Mouse (Mus musculus): Measurements from ENCODE around the gene Hmg20a.

The Hmg20a gene

DNA sequence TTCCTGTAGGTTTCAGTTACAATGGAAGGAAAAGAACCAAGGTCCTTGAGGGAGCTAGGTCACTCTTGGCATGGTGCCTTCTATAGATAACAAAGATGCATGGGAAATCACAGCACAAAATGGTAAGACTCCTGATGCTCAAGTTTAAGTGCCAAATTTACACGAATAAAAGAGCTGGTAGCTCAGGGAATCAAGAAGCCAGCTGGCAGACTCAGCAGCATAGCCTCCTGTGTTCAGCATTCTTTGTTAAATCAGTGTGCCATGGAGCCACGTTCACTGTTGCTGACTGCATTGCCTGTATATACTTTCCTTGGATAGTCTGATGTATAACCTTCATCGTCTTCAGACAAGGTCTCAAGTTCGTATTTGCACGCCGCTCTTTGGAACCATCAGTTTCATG is 33.2 kb downstream of the Hmg20a start:
- peak; percentile 32 to 33 for DNase-seq

- DNase-seq = no peak
These were observed 34.8 kb downstream of the Hmg20a start for GRCm38 (mm10) chr9:56453038-56453815.

GRCm38 (mm10) chr9:56456426-56456825 is 38.0 kb downstream of the Hmg20a start:
- DNase-seq = no peak

DNA sequence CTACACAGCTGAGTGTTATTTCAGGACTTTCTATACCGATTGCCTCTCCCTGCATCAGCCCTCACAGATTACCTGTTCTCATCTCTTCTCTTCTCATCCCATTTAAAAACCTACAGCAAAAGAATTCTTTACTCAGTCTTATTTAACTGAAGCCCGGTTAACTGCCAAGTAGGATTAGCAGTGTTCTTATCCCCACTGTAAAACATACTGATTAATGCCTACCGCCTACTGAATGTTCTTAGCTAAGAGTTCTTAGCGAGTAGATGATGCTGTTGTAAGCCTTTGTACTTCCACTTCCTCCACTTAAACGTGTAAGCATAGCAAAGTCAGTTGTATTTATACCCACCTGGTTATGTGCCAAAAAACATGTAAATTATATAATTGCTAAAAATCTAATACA is 42.6 kb downstream of the Hmg20a start:
- DNase-seq = no peak

- peak; percentile 23 to 31 for DNase-seq
These were observed 44.2 kb downstream of the Hmg20a start for GRCm38 (mm10) chr9:56462606-56463005.

GRCm38 (mm10) chr9:56463046-56463445 is 44.6 kb downstream of the Hmg20a start:
- no peak for DNase-seq

DNA sequence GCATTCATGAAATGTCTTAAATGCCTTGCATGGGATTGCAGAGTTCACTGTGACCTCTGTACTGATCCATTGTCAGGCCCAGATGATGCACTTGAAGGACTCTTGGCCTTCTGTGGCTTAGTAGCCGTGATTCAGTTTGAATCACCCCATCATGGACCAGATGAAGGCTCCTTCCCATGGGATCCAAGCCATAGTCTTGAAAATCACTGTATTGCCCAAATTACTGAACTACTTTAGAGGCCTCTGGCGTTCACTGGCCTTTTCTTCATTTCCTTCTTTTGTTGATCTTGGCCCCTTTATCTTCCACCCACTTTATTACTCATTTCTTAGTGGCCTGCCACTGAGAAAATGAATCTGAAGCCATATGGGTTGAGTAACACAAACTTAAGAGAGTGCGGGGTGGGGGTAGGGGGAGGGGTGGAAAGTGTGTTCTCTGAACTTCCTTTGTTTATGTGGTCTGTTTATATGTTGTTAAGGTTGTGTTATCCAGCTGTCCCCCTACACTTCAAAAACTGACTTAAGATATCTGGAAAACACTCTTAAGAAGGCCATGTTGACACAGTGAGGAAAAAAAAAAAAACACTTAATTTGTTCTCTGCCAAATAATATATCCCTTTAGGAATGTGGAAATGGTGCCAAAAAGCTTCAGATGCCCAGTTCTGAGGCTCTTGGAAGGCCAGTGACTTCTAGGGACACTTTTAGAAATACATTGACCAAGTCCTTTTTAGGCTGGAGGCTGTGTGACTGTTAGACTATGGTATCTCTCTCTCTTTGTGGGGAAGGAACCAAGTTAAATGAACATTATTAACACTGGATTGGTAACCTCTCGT is 45.5 kb downstream of the Hmg20a start:
- no peak for DNase-seq

- no peak for DNase-seq
These were observed 46.6 kb downstream of the Hmg20a start for GRCm38 (mm10) chr9:56464863-56465654.

GRCm38 (mm10) chr9:56466251-56466650 is 47.8 kb downstream of the Hmg20a start:
- DNase-seq = no peak

GRCm38 (mm10) chr9:56469656-56470055 is 51.2 kb downstream of the Hmg20a start:
- no peak for DNase-seq

GRCm38 (mm10) chr9:56470291-56470690 is 51.9 kb downstream of the Hmg20a start:
- DNase-seq = no peak

- no peak for DNase-seq
These were observed 60.7 kb downstream of the Hmg20a start for GRCm38 (mm10) chr9:56478975-56479647.

DNA sequence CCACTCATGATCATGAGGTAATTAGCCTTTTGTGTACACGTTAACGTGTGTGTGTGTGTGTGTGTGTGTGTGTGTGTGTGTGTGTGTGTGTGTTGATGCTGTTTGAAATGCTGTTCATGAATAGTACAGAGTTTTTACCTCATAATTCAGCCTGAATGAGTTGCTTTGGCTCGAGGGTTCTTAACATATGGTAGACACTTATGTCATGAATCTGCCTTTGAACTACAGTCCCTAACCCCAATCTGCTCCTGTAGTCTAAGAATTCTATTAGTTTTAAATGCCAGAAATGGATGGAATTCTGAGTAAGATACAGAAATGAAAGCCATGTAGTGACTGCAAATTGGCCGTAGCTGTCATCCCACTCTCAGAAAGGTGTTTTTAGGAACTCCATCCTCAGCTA is 64.2 kb downstream of the Hmg20a start:
- no peak for DNase-seq

DNA sequence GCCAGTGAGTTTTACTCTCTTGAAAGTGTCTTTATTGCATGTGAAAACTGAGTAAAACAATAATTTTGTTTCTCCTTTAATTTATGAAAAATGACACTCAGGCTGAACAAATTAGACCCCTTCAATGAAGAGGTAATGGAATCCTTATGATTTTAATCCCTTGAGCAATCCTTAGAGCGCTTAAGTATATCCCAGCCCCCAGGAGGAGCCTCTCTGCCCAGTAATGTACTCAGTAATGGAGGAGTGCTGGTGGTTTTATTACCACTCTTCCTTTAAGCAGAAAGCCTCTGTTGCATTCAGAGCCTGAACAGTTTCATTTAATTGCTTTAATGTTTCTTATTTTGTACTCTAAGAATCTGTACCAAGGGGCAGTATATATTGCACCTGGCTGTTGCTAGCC is 67.0 kb downstream of the Hmg20a start:
- no peak for DNase-seq

DNA sequence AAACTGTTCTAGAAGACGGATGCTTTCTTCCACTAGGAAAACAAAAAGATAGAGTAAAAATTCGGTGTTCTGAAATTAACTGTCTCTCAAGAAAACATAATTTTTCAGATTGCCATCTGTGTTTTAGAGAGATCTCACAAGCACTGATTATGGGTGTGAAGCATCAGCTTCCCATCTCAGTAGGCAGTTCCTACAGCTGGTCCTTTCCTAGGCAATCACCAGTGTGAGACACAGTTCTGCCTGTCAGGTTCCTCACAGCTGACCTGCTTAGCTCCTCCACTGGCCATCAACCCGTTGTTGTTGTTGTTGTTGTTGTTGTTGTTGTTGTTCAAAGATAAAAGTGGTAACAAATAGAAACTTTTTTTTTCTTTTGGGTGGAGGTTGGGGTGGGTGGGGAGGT is 67.7 kb downstream of the Hmg20a start:
- no peak for DNase-seq

DNA sequence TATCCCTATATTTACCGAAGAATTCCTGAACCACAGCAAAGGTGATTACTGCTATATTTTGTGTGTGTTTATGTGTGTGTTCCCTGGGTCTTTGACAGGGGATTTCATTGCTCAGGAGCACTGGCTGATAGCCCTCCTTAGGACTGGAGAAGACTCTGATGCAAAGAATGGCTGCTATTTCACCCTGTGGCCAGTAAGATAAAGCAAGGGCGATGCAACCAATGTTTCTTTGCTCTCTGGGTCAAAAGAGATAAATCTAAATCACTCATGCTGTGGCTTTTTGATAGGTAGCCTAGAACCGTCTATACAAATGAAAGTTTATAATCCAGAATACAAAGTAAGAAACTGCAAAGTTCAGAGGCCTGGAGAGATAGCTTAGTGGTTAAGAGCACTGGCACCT is 69.2 kb downstream of the Hmg20a start:
- no peak for DNase-seq

GRCm38 (mm10) chr9:56492391-56492790 is 74.0 kb downstream of the Hmg20a start:
- DNase-seq = no peak

DNA sequence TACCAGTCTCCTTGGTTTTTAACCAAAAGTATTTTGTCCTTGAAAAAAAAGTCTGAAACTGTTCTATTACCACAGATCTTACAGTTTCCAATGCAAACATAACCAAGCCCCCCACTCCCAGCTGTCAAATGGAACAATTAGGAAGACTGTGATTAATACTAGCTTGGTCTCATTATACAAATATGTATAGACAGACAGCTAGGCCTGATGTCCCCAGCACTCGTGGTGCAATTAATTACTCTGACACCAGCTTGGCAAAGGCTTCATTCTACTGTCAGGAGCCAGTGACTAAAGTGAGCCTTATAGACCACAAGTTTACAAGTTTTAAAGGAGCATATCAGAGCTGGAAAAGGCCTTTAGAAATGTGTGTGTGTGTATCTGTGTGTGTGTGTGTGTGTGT is 74.5 kb downstream of the Hmg20a start:
- no peak for DNase-seq

DNA sequence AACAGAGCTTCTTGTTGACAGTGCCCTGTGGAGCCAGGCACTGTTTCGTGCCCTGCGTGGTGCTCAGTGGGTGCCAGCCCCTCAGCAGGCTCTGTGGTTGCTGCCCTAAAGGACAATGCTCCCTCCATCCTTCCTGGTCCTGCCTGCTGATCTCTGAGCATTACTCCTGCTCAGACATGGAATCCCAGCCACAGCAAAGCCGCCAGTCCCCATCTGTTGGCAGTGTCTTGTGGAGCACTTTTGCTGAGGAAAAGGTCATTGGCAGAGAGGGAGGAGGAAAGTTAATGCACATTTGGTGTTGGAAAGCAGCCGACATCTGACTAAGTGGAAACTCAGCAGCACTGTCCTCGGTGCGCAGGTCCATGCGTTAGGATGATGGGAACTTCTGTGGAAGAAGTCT is 76.7 kb downstream of the Hmg20a start:
- peak; percentile 62 to 73 for DNase-seq

GRCm38 (mm10) chr9:56495795-56496232 is 77.4 kb downstream of the Hmg20a start:
- peak; percentile 63 to 72 for DNase-seq

DNA sequence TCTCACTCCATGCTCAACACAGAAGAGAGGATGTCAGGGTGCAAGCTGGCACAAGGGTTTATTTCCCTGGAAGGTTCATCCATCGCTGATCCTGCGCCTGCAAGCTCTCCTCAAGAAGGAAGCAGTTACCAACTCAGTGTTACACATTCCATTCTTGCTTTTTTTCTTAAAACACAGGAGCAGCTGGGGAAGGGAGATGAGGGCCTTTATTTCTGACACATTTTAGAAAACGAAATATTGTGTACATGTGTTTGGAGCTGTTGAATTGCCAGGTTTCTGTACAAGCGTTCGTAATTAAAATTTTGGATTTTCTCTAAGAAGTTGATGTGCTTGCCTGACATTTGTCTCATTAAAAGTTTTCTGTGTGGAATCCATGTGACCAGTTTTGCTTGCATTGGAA is 78.2 kb downstream of the Hmg20a start:
- no peak for DNase-seq

DNA sequence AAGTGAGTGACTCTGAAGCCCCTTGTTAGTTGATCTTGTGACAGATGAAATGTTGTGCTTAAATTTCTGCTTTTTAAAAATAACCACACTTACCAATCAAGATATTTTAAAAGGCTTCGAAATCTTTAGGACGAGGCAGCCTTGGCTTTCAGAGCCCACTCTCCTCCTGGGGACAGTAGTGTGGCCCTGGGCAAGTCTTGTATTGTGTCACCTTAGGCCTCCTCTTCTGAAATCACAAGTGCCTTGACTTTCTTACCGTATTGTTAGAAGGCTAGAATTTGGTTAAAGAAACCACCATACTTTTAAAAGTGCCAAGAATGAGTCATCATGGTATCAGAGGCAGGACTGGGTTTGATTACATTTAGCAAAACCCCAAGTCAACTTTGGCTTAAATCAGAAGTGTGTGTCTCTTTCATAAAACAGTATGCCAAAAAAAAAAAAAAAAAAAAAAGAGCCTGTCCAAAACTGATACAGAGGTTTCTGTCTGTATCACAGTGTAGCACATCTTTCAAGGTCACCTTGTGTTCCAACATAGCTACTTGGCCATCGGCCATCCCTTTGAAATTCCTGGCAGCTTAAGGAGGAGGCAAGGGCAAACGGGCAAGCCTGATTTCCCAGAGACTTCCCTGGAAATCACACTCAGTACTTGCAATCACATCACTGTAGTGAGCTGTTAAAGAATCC is 78.9 kb downstream of the Hmg20a start:
- peak in 1 of 2 experiments; percentile 44 for DNase-seq
